Mouse (Mus musculus): Measurements from ENCODE around the gene Gm10715.
"Not testable (repeated sequence)": the region's sequence is repeated elsewhere in the genome, so short reads cannot be mapped to it uniquely, and the experiment has no call there.

DNA sequence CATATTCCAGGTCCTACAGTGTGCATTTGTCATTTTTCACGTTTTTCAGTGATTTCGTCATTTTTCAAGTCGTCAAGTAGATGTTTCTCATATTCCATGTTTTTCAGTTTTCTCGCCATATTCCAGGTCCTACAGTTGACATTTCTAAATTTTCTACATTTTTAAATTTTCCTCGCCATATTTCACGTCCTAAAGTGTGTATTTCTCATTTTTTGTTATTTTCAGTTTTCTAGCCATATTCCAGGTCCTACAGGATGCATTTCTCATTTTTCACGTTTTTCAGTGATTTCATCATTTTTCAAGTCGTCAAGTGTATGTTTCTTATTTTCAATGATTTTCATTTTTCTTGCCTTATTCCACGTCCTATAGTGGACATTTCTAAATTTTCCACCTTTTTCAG, 9.9 kb upstream of the Gm10715 start:
- not testable (repeated sequence) for TF ChIP-seq ZNF384 (IDR thresholded peaks at IDR 0.05; ENCODE audit: low read depth, low read length); CTCF (IDR thresholded peaks at IDR 0.05 in 2 of 3, conservative IDR thresholded peaks at IDR 0.05 in 1 of 3; ENCODE audit: control insufficient read depth in 1 of 3, insufficient read depth in 1 of 3, low read depth in 2 of 3, low read length in 3 of 3, poor library complexity in 1 of 3, severe bottlenecking in 1 of 3); POLR2A (IDR thresholded peaks at IDR 0.05; ENCODE audit: control insufficient read depth in 1 of 2, insufficient read depth in 1 of 2, low read depth in 1 of 2, low read length in 2 of 2, poor library complexity in 1 of 2); SIN3A (IDR thresholded peaks at IDR 0.05; ENCODE audit: low read length); SMC3 (IDR thresholded peaks at IDR 0.05; ENCODE audit: low read depth, low read length); USF1 (IDR thresholded peaks at IDR 0.05; ENCODE audit: low read depth, low read length); MAFK (IDR thresholded peaks at IDR 0.05; ENCODE audit: borderline replicate concordance, low read depth, low read length); ELF1 (IDR thresholded peaks at IDR 0.05; ENCODE audit: low read depth, low read length); GATA1 (IDR thresholded peaks at IDR 0.05; ENCODE audit: low read depth, low read length); E2F4 (IDR thresholded peaks at IDR 0.05; ENCODE audit: borderline replicate concordance, low read depth, low read length); MYC (IDR thresholded peaks at IDR 0.05; ENCODE audit: low read depth, low read length); MAX (IDR thresholded peaks at IDR 0.05; ENCODE audit: low read length); EP300 (IDR thresholded peaks at IDR 0.05; ENCODE audit: low read depth in 1 of 2, low read length in 2 of 2); ETS1 (IDR thresholded peaks at IDR 0.05; ENCODE audit: low read depth, low read length)

All from MEL (cell line).